Mouse (Mus musculus) bone marrow macrophage, adult 2 months (primary cell): ENCODE data around the gene Bbs10. TPM values are rescaled to one million over a fixed set of nuclear protein-coding genes. Genes with fewer than 3 reads are reported as not detected.

ENCODE experiments used
- H3K27ac ChIP-seq: 2 replicates; pipeline ENCODE4 v1.5.1; 2012; ENCODE audit warnings: low read depth, low read length; ENCODE audit not compliant: insufficient read depth
- H3K4me1 ChIP-seq: 2 replicates; pipeline ENCODE4 v1.6.1; 2012; ENCODE audit warnings: low read length; ENCODE audit not compliant: control insufficient read depth, insufficient read depth
- H3K4me3 ChIP-seq: 2 replicates; pipeline ENCODE4 v1.5.1; 2012; ENCODE audit warnings: mild to moderate bottlenecking, low read length, moderate library complexity; ENCODE audit not compliant: insufficient read depth
- POLR2A ChIP-seq: IDR thresholded peaks from 2 replicates; pipeline ENCODE4 v1.6.1; 2012; ENCODE audit warnings: mild to moderate bottlenecking, low read depth, low read length, borderline replicate concordance
- polyA plus RNA-seq: library from polyadenylated mRNA; stranded (reverse); fragments of >200 nt; gene quantifications from 2 replicates; pipeline ENCODE4 v1.2.4, GENCODE M21; 2012; ENCODE audit not compliant: missing spikeins, insufficient read depth, insufficient read length

Bbs10 gene
- polyA plus RNA-seq, 1 experiment: 3.8 TPM

DNA sequence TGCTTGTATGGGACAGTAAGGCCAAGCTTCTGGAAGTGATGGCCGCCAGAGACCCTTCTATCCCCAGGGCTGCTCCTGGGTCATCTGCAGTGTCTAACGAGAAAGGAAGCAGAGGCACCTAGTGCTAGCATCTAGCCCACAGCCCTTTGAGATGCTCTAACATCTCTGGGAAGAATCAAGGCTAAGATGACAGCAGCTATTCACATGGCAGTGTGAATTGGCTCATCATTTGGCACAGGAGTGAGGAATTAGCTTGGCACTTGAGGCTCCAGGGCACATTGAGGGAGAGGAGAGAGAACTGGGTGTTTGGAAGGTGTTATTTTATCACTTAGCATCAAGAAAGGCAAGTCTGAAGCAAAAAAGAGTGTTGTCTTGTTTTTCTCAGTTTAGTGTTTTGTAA, 49.8 kb downstream of the Bbs10 start:
- no peak for TF ChIP-seq POLR2A
- no peaks in the 10 kb centered on the region for H3K4me1 ChIP-seq
- H3K27ac ChIP-seq: no peak overlapping the region
- H3K4me3 ChIP-seq: no peak overlapping the region

Other genes with a start within 250 kb of the Bbs10 start
- gene Osbpl8, start 133.9 kb upstream of the Bbs10 start, polyA plus RNA-seq: 155 and 166 TPM in 2 replicates
- 438 and 464 TPM in 2 replicates for gene Nap1l1, start 174.5 kb downstream of the Bbs10 start, polyA plus RNA-seq
- gene Phlda1, start 207.6 kb downstream of the Bbs10 start, polyA plus RNA-seq: 0.47 and 1.4 TPM in 2 replicates